Mouse (Mus musculus) stomach, postnatal 0 days (tissue): Measurements from ENCODE around the gene Afap1l2. TPM values are rescaled to one million over a fixed set of nuclear protein-coding genes. Genes with fewer than 3 reads are reported as not detected.
A peak's percentile ranks its signal among the peaks of the same experiment; 100 is the strongest.

Source experiments
- ATAC-seq: fragments of 200-750 bp; cut with Nextera tagmentation; 2 replicates; pipeline ENCODE4 v1.8.0; 2017; ENCODE audit not compliant: low FRiP score, low TSS enrichment
- DNase-seq: peaks from one replicate; pipeline ENCODE4 v3.0.0-alpha.2; 2016; ENCODE audit warnings: low spot score
- H3K27ac ChIP-seq: fragments of 300-500 bp; sonication (generic); replicated peaks from 2 replicates; pipeline ENCODE4 v1.5.1; 2014; ENCODE audit warnings: mild to moderate bottlenecking, control low read depth
- H3K27me3 ChIP-seq: fragments of 300-500 bp; sonication (generic); 2 replicates; pipeline ENCODE4 v1.6.1; 2014; ENCODE audit warnings: low read length; ENCODE audit not compliant: control insufficient read depth, insufficient read depth
- H3K36me3 ChIP-seq: fragments of 300-500 bp; sonication (generic); 2 replicates; pipeline ENCODE4 v1.6.1; 2014; ENCODE audit warnings: low read length, mixed read lengths; ENCODE audit not compliant: control insufficient read depth, insufficient read depth
- H3K4me1 ChIP-seq: fragments of 300-500 bp; sonication (generic); replicated peaks from 2 replicates; pipeline ENCODE4 v1.6.1; 2014; ENCODE audit warnings: antibody characterized with exemption; ENCODE audit not compliant: control insufficient read depth, insufficient read depth
- H3K4me2 ChIP-seq: fragments of 300-500 bp; sonication (generic); replicated peaks from 2 replicates; pipeline ENCODE4 v1.6.1; 2014; ENCODE audit warnings: low read depth, mild to moderate bottlenecking, control low read depth, moderate library complexity
- H3K4me3 ChIP-seq: fragments of 300-500 bp; sonication (generic); 2 replicates; pipeline ENCODE4 v1.5.1; 2014; ENCODE audit warnings: low read depth, low read length, control low read depth
- H3K9ac ChIP-seq: fragments of 300-500 bp; sonication (generic); 2 replicates; pipeline ENCODE4 v1.6.1; 2014; ENCODE audit warnings: mild to moderate bottlenecking, low read length, control low read depth, mixed read lengths
- H3K9me3 ChIP-seq: fragments of 300-500 bp; sonication (generic); 2 replicates; pipeline ENCODE4 v1.6.1; 2016; ENCODE audit warnings: low read length; ENCODE audit not compliant: control insufficient read depth
- CTCF ChIP-seq: IDR thresholded peaks from 2 replicates; pipeline ENCODE4 v1.5.1; 2016; ENCODE audit warnings: antibody characterized with exemption, low read depth, mild to moderate bottlenecking, moderate library complexity
- EP300 ChIP-seq: optimal IDR thresholded peaks from 2 replicates; pipeline ENCODE3; 2016; ENCODE audit warnings: antibody characterized with exemption
- WGBS: fragments of 180-500 bp; shearing (Covaris S2); extraction: QIAGEN DNeasy Blood & Tissue Kit; methylation state at CpG from one replicate; pipeline ENCODE4 v1.1.7; 2014; 5-methylcytosine and 5-hydroxymethylcytosine counted together
- polyA plus RNA-seq: library from polyadenylated mRNA; unstranded; fragments of >200 nt; fragmentation: Nextera tagmentation; extraction: Ambion mirVana; gene quantifications from 2 replicates; pipeline ENCODE4 v1.2.1, GENCODE M21; 2015

Afap1l2 gene
- polyA plus RNA-seq, 1 experiment from 2014 or later, result 9.0 TPM

GRCm38 (mm10) chr19:57028327-57029179 is 20.5 kb upstream of the Afap1l2 start:
- 45% methylated on average over 8 of the region's 8 CpGs for WGBS
- H3K4me1 ChIP-seq, result no peaks in the 10 kb centered on the region; the same call in 1 of the 2 replicates
- H3K9me3 ChIP-seq, result 0 out of 2 replicates have a peak, but pooled peaks cover 3% of the 10 kb centered on the region
- no peaks in the 10 kb centered on the region for H3K27me3 ChIP-seq
- no peak overlapping the region for H3K9ac ChIP-seq
- H3K4me2 ChIP-seq, result no peak overlapping the region
- TF ChIP-seq CTCF (peak; percentile 35), EP300 (no peak)
- H3K27ac ChIP-seq, result peak overlapping the region; percentile 24; the same call in 1 of the 2 replicates
- DNase-seq (no peak), ATAC-seq (no peak; the same call in 1 of the 2 replicates)
- no peak overlapping the region for H3K4me3 ChIP-seq
- no peaks in the 10 kb centered on the region for H3K36me3 ChIP-seq

GRCm38 (mm10) chr19:57026501-57026900 is 18.5 kb upstream of the Afap1l2 start:
- H3K9ac ChIP-seq, result no peak overlapping the region
- 77% methylated on average over 4 of the region's 4 CpGs for WGBS
- no peak overlapping the region for H3K4me3 ChIP-seq
- ATAC-seq (no peak), DNase-seq (no peak)
- H3K27ac ChIP-seq, result no peak overlapping the region
- H3K36me3 ChIP-seq, result no peaks in the 10 kb centered on the region
- no peak for TF ChIP-seq EP300
- no peak for TF ChIP-seq CTCF
- H3K9me3 ChIP-seq, result 0 out of 2 replicates have a peak, but pooled peaks cover 3% of the 10 kb centered on the region
- no peaks in the 10 kb centered on the region; the same call in 1 of the 2 replicates for H3K4me1 ChIP-seq
- H3K4me2 ChIP-seq, result no peak overlapping the region
- no peaks in the 10 kb centered on the region for H3K27me3 ChIP-seq

- peaks cover 3% of the 10 kb centered on the region; the same call in 1 of the 2 replicates for H3K4me1 ChIP-seq
- no peak for ATAC-seq
- H3K27ac ChIP-seq, result no peak overlapping the region
- H3K9ac ChIP-seq, result no peak overlapping the region; the same call in 1 of the 2 replicates
- H3K36me3 ChIP-seq, result no peaks in the 10 kb centered on the region
- H3K4me3 ChIP-seq, result no peak overlapping the region
- DNase-seq, result no peak
- no peak overlapping the region for H3K4me2 ChIP-seq
- TF ChIP-seq EP300 (no peak), CTCF (no peak)
- 67% methylated on average over 8 of the region's 8 CpGs for WGBS
- H3K9me3 ChIP-seq, result no peaks in the 10 kb centered on the region
- no peaks in the 10 kb centered on the region for H3K27me3 ChIP-seq
Observed at GRCm38 (mm10) chr19:57017785-57018179, 9.8 kb upstream of the Afap1l2 start.

- H3K9ac ChIP-seq, result no peak overlapping the region; the same call in 1 of the 2 replicates
Observed at GRCm38 (mm10) chr19:57016995-57017784, 9.2 kb upstream of the Afap1l2 start.

GRCm38 (mm10) chr19:57014808-57015207 is 6.8 kb upstream of the Afap1l2 start:
- Histone ChIP-seq H3K4me2 (no peak overlapping the region), H3K9ac (no peak overlapping the region), H3K27ac (no peak overlapping the region), H3K27me3 (no peaks in the 10 kb centered on the region), H3K4me1 (peaks cover 3% of the 10 kb centered on the region; the same call in 1 of the 2 replicates), H3K36me3 (no peaks in the 10 kb centered on the region), H3K9me3 (no peaks in the 10 kb centered on the region), H3K4me3 (no peak overlapping the region)
- ATAC-seq, result peak; percentile 78
- peak; percentile 59 for DNase-seq
- no peak for TF ChIP-seq EP300
- TF ChIP-seq CTCF, result no peak
- WGBS, result 72% methylated on average over 3 of the region's 3 CpGs

More at GRCm38 (mm10) chr19:57016995-57017784, 9.2 kb upstream of the Afap1l2 start:
- peaks cover 3% of the 10 kb centered on the region; the same call in 1 of the 2 replicates for H3K4me1 ChIP-seq
- no peaks in the 10 kb centered on the region for H3K9me3 ChIP-seq
- DNase-seq, result no peak
- H3K27me3 ChIP-seq, result no peaks in the 10 kb centered on the region
- H3K4me2 ChIP-seq, result 0 out of 2 replicates have a peak overlapping the region, but pooled peaks have one; percentile 17
- H3K27ac ChIP-seq, result no peak overlapping the region
- TF ChIP-seq EP300, result no peak
- no peak overlapping the region for H3K4me3 ChIP-seq
- 29% methylated on average over 15 of the region's 15 CpGs for WGBS
- H3K36me3 ChIP-seq, result no peaks in the 10 kb centered on the region
- ATAC-seq, result no peak; the same call in 1 of the 2 replicates
